Mouse (Mus musculus) right cerebral cortex, postnatal 4 days (tissue): Measurements from ENCODE around the gene Lpgat1.

ENCODE experiments used
- DNase-seq: peaks from one replicate; pipeline ENCODE4 v3.0.0-alpha.2; 2022

Lpgat1 gene

GRCm38 (mm10) chr1:191737871-191738270 is 20.2 kb downstream of the Lpgat1 start:
- no peak for DNase-seq

GRCm38 (mm10) chr1:191738726-191739125 is 21.1 kb downstream of the Lpgat1 start:
- no peak for DNase-seq

GRCm38 (mm10) chr1:191740587-191741361 is 23.1 kb downstream of the Lpgat1 start:
- DNase-seq, result no peak

GRCm38 (mm10) chr1:191741635-191742034 is 24.0 kb downstream of the Lpgat1 start:
- no peak for DNase-seq

GRCm38 (mm10) chr1:191748431-191748830 is 30.8 kb downstream of the Lpgat1 start:
- no peak for DNase-seq

- no peak for DNase-seq
Observed at GRCm38 (mm10) chr1:191756520-191757199, 39.0 kb downstream of the Lpgat1 start.

- no peak for DNase-seq
Observed at GRCm38 (mm10) chr1:191774106-191774505, 56.5 kb downstream of the Lpgat1 start.

GRCm38 (mm10) chr1:191775116-191775515 is 57.5 kb downstream of the Lpgat1 start:
- no peak for DNase-seq

GRCm38 (mm10) chr1:191777521-191777920 is 59.9 kb downstream of the Lpgat1 start:
- no peak for DNase-seq

- no peak for DNase-seq
Observed at GRCm38 (mm10) chr1:191780470-191780869, 62.8 kb downstream of the Lpgat1 start.

- DNase-seq, result no peak
Observed at GRCm38 (mm10) chr1:191785108-191785507, 67.5 kb downstream of the Lpgat1 start.

- DNase-seq, result no peak
Observed at GRCm38 (mm10) chr1:191786255-191786654, 68.6 kb downstream of the Lpgat1 start.

- DNase-seq, result no peak
Observed at GRCm38 (mm10) chr1:191787379-191787778, 69.7 kb downstream of the Lpgat1 start.

GRCm38 (mm10) chr1:191792991-191793390 is 75.4 kb downstream of the Lpgat1 start:
- no peak for DNase-seq

GRCm38 (mm10) chr1:191793888-191794532 is 76.4 kb downstream of the Lpgat1 start:
- no peak for DNase-seq

GRCm38 (mm10) chr1:191796238-191796896 is 78.7 kb downstream of the Lpgat1 start:
- DNase-seq, result no peak

GRCm38 (mm10) chr1:191802093-191802819 is 84.6 kb downstream of the Lpgat1 start:
- DNase-seq, result no peak

- no peak for DNase-seq
Observed at GRCm38 (mm10) chr1:191802820-191803655, 85.4 kb downstream of the Lpgat1 start.

GRCm38 (mm10) chr1:191804747-191805146 is 87.1 kb downstream of the Lpgat1 start:
- no peak for DNase-seq

- DNase-seq, result no peak
Observed at GRCm38 (mm10) chr1:191805788-191806187, 88.2 kb downstream of the Lpgat1 start.

- no peak for DNase-seq
Observed at GRCm38 (mm10) chr1:191806740-191807139, 89.1 kb downstream of the Lpgat1 start.

GRCm38 (mm10) chr1:191807979-191808378 is 90.3 kb downstream of the Lpgat1 start:
- DNase-seq, result no peak
